Mouse (Mus musculus) hematopoietic stem cell, adult 5-6 weeks (primary cell): ENCODE results near the gene Fam187a. TPM values are rescaled to one million over a fixed set of nuclear protein-coding genes. Genes with fewer than 3 reads are reported as not detected.

ENCODE experiments used
- ATAC-seq, 2 experiments: fragments of 125-278 bp in 1 of 2; replicated peaks in 1 of 2; 2 replicates each; pipeline ENCODE4 v1.8.0; 2016 to 2017; ENCODE audit warnings: inconsistent platforms in 2 of 2, mild to moderate bottlenecking in 2 of 2, moderate number of reproducible peaks in 2 of 2, low read depth in 1 of 2, moderate TSS enrichment in 1 of 2; ENCODE audit not compliant: low FRiP score in 2 of 2, poor library complexity in 2 of 2, severe bottlenecking in 2 of 2, insufficient read depth in 1 of 2, low TSS enrichment in 1 of 2
- total RNA-seq: library from RNA; stranded (forward); fragments of 172-1452, 232-1000 nt; gene quantifications from 2 replicates; pipeline ENCODE4 v1.2.3, GENCODE M21; 2017

Gene Fam187a
- total RNA-seq, 1 experiment from 2014 or later: not detected

DNA sequence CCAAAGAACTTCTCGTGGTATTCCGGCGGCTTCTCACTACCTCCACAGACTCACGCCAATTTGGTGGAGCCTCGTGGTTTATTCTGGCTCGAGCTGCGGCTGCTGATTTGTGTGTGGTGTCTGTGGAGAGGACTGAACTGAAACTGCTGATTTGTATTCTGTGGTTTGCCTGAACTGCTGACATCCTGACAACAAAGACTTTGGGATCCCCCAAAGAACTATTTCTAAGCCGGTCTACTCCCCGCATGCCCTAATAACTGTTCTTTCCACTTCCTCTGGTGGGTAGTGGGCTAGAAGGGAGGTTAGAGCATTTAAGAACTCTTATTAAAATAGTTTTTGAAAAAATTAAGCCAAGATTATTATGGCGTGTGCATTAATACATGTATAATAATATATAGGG, 45.7 kb downstream of the Fam187a start:
- ATAC-seq: no peak

DNA sequence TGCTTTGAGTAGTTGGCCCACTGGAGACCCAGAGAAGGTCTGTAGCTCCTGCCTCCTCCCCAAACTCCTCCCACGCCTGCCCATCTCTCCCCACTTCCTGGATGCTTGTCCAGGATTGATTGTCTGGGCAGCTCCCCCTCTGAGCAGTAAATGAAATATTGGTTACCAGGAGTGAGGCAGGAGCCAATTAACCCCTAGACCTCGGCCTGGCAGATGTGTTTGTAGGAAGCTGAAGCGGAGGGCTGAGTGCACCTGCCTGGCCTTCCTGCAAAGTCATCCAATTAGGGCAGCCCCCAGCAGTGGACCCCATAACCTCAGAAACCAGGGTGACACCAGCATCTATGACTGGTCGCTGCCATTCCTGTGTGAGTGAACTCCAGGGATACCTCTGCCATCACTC, 51.3 kb downstream of the Fam187a start:
- ATAC-seq: no peak

Other genes with a start within 250 kb of the Fam187a start
- not detected in 2 replicates for gene Meioc, start 221.5 kb upstream of the Fam187a start, total RNA-seq
- gene Ccdc43, start 187.4 kb upstream of the Fam187a start, total RNA-seq: 46.5 and 51.1 TPM in 2 replicates
- gene Adam11, start 123.7 kb upstream of the Fam187a start, total RNA-seq: 3.5 and 4.1 TPM in 2 replicates
- gene Gjc1, start 65.5 kb upstream of the Fam187a start, total RNA-seq: 0.31 TPM in 1 of 2 replicates, not detected in the other
- gene Higd1b, start 49.3 kb upstream of the Fam187a start, total RNA-seq: not detected in 2 replicates
- 116 and 122 TPM in 2 replicates for gene Eftud2, start 4.2 kb upstream of the Fam187a start, total RNA-seq
- 1.5 TPM in 1 of 2 replicates, not detected in the other for gene Ccdc103, start 4.0 kb upstream of the Fam187a start, total RNA-seq
- gene Gfap, start 15.7 kb downstream of the Fam187a start, total RNA-seq: 0.55 TPM in 1 of 2 replicates, not detected in the other
- 18.7 and 19.4 TPM in 2 replicates for gene Kif18b, start 40.0 kb downstream of the Fam187a start, total RNA-seq
- not detected in 2 replicates for gene C1ql1, start 61.5 kb downstream of the Fam187a start, total RNA-seq
- gene Nmt1, start 143.0 kb downstream of the Fam187a start, total RNA-seq: 26.8 and 33.6 TPM in 2 replicates
- gene Dcakd, start 143.2 kb downstream of the Fam187a start, total RNA-seq: 18.0 and 21.1 TPM in 2 replicates
- gene Plcd3, start 216.5 kb downstream of the Fam187a start, total RNA-seq: 0.15 and 0.75 TPM in 2 replicates
- 8.6 and 16.8 TPM in 2 replicates for gene Acbd4, start 216.5 kb downstream of the Fam187a start, total RNA-seq
- gene Hexim1, start 231.1 kb downstream of the Fam187a start, total RNA-seq: 34.1 and 55.9 TPM in 2 replicates
- gene Hexim2, start 247.3 kb downstream of the Fam187a start, total RNA-seq: 1.1 and 2.4 TPM in 2 replicates